Mouse (Mus musculus): ENCODE measurements around the gene Gpr108.
"Not testable (repeated sequence)": the region's sequence is repeated elsewhere in the genome, so short reads cannot be mapped to it uniquely, and the experiment has no call there.

Gpr108 gene

DNA sequence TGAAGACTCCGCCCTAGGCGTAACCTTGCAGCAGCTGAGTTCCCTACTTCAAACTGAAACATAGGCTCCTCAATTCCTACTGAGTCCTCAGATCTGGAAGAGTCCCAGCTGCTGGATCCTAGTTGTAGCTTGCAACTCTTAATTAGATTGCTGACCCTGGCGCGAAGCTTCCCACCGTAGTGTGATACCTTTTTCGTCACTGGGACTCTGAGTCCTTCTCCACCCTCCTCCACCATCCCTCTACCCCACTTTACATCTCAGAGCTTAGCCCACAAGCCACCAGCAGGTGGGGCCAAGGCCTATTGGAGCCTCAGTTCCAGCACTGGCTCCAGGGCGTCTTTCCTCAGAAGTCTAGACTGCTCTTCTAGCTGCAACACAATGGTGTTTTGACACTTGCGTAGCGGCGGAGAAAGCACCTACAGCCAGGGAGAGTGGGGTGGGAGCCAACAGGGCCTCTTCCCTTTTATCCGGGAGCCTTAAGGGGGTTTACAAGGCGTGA is at the start of gene Gpr108:
Gpr108 (minus strand) TSS at position 246 of the 499 bp plus-strand sequence.
- DNase-seq (ENCODE audit: low spot score in 2 of 2) = peak; percentile 88 to 92

DNA sequence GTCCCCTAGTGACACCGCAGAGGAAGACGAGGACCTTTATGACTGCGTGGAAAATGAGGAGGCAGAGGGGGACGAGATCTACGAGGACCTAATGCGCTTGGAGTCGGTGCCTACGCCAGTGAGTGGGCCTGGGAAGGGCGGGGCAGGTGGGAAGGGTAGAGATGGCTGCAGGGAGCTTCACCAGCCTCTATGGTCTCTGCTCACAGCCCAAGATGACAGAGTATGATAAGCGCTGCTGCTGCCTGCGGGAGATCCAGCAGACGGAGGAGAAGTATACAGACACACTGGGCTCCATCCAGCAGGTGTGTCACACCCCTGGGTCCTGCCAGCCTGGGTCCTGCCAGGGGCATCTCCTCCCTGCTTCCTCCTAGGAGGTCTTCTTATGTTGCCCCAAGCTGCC is 48.8 kb upstream of the Gpr108 start:
- no peak for DNase-seq (ENCODE audit: low spot score in 2 of 2)

DNA sequence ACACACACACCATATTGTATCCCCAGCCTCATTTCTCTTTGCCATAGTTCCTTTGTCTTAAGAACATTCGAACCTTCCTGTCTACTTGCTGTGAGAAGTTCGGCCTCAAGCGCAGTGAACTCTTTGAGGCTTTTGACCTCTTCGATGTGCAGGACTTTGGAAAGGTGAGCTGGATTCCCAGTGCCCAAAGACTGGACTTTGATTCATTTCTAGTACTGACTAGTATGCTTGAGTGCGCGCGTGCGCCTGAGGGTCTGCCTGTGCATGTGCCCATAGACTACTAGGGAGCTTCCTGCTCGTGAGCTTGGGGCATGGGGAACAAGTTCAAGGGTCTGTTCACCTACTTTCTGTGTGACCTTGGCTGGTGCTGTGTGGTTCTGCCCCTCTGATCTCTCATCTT is 47.7 kb upstream of the Gpr108 start:
- no peak for DNase-seq (ENCODE audit: low spot score in 2 of 2)

DNA sequence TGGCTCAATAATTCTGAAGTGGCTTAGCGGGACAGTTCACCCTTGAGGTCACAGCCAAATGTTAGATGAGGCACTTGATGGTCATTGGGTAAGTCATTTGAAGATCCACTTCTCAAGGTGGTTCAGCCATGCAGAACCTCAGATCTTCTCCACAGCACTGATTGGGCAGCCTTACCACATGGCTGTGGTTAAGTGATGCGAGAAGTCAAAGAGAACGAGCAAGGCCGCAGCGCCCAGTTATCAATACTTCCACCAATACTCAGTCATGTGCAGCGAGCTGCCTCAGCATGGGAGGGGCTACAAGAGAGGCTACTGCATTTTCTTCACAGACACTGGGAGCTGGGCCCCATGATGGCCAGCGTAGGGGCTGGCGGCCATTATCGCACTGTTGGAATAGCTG is 44.7 kb upstream of the Gpr108 start:
- DNase-seq (ENCODE audit: low spot score in 2 of 2) = no peak

DNA sequence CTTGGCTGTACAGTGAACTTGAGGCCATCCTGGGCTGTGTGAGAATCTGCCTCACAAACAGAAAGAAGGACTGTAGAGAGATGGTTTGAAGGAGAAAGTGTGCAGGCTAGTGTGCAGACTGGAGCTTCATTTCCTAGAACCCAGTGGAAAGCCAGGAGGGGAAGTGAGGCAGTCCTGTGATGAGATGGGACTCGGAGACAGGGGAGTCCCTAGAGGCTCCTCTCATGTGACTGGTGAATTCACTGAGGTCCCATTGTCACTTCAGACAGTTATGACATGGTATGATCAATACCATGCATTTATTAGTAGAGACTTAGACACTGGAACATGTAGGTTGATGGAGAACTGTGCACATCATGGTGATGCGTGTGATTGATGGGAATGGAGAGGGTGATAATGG is 44.1 kb upstream of the Gpr108 start:
- no peak for DNase-seq (ENCODE audit: low spot score in 2 of 2)

DNA sequence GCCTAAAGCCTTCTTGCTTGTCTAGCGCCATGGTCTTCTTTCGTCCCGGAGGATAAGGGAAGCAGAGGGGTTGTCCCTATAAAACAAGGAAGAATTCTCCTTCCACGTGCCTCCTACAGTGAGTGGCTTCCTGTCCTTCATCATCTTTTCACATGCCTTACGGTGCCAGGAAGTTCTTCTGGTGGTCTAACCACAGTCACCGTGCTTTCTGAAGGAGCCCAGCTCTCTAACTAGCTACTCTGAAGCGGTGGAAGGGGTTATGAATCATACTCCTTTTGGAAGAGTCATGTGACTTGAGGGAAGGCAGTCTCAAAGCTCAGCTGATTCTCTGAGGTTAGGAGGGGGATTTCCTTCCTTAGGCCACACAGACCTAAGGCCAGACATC is 42.4 kb upstream of the Gpr108 start:
- no peak for DNase-seq (ENCODE audit: low spot score in 2 of 2)

DNA sequence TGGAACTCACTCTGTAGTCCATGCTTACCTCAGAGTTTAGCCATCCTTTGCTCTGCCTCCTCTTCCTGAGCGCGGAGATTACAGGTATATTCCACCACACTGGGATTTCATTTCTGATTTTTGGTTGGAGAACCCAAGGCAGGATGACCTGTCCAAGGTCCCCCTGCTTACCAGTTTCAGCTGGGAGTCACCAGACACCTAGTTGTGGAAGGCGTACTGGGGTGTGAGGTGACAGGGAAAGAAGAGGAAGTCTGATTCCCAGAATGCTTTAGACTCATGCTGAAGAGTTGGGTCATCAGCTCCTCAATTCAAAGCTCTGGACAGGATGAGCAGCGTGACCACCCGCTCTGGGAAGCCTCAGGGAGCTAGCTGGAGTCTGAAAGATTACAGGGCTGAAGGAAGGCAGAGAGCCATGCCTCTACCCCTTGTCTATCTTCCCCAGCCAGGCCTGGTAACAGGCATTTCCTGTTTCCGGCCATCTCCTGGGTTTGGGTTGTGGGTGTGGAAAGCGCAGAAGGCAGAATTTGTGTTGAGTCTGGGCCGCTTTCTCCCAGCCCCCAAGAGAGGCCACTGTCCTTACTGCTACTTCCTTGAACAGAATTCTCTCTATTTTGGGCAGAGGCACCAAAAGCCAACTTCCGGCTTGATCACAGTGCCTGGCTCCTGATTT is 41.9 kb upstream of the Gpr108 start:
- DNase-seq (ENCODE audit: low spot score in 2 of 2) = no peak

DNA sequence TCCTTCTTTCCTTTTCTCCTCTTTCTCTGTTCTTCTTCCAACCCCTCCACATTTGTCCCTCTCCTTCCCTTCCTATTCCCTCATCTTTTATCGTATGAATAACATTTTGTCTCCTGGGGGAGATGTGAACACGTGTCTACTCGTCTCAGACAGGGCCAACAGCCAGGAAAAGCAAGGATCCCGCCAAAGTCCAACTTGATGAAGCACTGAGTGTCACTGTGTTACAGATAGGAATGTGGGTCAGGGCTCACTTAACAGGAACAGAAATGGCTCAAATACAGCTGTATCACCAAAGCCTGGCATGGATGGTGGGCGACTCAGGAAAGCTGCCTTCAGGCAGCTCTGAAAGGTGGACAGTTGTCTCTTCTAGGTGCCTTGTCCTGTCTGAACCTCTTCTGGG is 41.0 kb upstream of the Gpr108 start:
- DNase-seq (ENCODE audit: low spot score in 2 of 2) = no peak

DNA sequence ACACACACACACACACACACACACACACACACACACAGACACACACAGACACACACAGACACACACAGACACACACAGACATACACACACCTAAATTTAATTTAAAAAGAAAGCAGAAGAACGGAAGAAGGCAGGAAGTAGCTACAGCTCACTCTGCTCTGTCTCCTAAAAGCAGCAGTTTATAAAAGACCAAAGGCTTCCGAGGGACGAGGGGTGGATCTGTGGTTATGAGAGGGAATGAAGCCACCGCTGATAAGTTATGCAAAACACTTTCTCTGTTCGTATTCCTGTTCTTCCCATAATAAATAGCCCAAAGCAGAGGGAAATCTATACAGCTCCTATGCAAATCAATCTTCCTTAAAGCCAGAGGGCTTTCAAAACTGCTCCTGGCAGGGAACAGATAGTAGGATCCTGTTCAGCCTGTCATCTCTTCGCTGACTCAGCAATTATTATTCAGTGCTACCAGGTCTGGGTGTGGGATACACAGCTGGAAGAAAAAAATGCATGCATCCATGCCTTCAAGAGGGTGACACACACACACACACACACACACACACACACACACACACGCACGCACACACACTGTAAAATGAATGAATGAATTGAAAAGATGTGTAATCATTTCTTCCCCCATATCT is 38.6 kb upstream of the Gpr108 start:
- no peak for DNase-seq (ENCODE audit: low spot score in 2 of 2)

DNA sequence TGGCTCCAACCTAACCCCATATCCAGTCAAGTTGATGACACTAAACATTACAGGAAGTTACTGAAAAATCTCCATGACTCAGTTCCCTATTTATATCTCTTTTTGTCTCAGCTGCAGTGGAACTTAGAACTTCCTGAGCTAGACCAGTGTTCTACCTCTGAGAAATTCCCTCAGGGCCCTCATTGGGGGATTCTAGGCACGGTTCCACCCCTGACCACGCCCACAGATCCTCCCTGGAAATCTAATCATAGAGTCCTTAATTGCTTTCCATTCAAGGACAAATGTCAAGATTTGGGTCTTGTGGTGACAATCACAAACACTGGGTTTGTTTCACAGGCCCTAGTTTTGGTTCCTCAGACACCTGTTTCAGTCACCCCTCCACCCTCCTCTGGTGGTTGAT is 36.8 kb upstream of the Gpr108 start:
- no peak for DNase-seq (ENCODE audit: low spot score in 2 of 2)

DNA sequence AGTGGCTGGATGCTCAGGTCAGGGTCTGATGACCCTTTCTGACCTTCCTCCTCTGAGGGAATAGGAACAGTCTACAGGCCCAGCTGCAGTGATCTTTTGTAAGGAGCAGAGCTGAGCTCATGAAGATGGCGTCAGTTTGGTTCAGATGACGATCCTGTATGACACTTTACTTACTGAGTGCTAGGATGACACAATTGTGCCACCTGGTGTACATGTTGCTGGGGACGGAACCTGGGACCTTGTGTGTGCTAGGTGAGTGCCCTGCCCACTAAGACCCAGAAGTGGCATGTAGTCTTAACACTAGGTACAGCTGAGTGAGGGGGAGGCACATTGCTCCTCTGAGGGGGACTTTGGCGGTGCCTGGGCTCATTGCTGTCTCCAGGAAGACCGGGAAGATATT is 35.7 kb upstream of the Gpr108 start:
- DNase-seq (ENCODE audit: low spot score in 2 of 2) = no peak

DNA sequence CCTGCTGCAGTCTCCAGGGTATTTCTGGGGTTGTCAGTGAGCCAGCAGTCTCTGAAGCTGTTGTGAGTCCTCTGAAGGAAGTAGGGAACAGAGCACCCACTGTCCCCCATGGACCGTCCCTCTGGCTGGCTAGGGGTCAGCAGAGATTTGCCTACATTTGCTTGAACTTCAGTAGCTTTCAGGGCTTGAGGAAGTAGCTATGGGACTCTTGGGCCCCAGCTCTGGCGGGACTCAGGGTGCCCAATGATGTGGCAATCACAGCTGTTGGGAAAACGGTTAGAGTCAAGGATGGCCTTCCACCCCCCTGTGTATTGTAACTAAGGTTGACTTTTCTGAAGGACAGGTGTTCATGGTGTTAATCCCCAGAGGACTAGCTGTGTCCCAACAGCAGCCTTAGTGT is 32.2 kb upstream of the Gpr108 start:
- DNase-seq (ENCODE audit: low spot score in 2 of 2) = no peak

DNA sequence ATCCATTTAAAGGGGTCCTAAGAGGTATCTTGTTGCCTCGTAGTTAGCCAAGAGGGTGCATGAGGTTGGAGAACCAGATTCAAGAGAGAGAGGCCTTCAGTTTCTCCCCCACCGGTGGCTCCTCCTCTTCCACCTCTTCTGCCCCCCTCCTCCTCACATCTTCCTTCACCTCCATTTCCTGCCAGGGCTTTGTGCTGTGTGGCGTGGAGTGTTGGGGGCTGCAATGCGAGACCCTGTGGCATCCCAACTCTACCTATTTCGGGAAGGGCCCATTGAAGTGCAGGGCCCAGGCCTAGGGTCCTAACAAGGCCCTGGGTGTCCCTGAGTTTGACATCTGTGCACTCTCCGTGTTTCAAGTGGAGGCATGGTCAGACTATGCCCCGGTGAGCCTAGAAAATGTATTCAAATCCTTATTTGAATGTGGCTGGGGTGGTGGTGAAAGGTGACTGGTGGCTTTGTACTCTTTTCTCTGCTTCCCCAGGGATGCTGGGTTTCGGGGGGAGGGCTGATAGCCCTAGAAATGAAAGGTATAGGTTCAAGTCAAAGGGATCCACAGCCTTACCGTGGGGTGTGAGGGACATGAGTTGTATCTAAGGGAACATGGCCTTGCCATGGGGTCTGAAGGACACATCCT is 31.5 kb upstream of the Gpr108 start:
- DNase-seq (ENCODE audit: low spot score in 2 of 2) = no peak

DNA sequence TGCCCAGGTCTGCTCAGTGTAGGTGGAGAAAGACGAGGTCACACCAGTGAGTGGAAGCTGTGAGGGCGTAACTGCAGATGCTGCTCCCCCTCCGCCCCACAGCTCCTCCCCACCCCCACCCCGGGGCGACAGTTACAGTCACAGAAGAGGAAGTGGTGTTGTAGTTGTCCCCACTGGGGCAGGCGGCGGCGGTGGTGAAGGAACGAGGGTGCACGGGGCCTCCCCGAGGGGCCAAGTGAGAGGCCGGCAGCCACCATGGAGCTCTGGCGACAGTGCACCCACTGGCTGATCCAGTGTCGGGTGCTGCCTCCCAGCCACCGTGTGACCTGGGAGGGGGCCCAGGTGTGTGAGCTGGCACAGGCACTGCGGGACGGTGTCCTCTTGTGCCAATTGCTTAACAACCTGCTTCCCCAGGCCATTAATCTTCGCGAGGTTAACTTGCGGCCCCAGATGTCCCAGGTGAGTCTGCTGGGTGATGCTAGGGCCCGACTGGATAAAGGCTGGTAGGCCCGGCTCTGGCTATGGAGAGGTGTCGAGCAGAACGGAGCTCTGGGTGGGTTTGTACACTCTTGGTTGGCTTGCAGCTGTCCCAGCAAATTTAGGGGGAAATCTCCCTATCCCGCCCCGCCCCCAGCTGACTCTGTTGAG is 30.8 kb upstream of the Gpr108 start, which contains the start of gene Vav1:
Vav1 (plus strand) TSS at position 158 of the 648 bp plus-strand sequence.
- DNase-seq (ENCODE audit: low spot score in 2 of 2) = no peak

DNA sequence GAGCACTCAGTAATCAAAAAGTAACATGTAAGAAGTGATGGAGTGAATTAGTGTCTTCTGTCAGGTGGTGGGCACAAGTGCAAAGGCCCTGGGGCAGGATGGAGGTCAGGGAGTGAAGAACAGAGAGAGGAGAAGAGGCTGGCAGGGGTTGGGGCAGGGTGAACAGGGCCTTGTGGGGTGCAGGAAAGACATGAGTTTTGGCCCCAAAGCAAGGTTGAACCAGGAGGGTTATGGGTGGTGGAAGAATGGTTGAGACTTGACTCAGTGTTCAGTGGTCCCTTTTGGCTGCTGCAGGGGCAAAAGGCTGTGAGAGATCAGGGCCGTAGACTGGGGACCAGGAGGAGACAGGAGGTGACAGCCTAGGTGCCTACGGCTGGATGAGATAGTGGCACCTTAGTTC is 30.3 kb upstream of the Gpr108 start:
- DNase-seq (ENCODE audit: low spot score in 2 of 2) = no peak

DNA sequence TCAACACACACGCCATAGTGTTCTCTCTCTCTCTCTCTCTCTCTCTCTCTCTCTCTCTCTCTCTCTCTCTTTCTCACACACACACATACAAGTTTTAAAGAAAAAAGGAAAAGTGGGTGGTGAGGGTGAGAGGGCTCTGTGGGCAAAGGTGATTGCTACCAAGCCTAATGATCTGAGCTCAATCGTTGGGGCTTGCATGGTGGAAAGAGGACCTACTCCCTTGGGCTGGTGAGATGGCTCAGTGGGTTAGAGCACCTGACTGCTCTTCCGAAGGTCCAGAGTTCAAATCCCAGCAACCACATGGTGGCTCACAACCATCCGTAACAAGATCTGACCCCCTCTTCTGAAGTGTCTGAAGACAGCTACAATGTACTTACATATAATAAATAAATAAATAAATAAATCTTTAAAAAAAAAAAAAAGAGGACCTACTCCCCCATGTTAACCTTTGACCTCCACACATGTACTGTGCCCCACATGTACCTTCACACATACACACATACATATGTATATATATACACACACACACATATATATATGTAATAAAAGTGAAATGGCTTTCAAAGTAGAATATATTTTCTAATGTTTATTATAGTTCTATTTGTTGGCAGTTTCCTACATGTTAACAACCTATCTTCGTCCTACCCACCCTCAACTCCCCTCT is 29.5 kb upstream of the Gpr108 start:
- DNase-seq (ENCODE audit: low spot score in 2 of 2) = not testable (repeated sequence)

DNA sequence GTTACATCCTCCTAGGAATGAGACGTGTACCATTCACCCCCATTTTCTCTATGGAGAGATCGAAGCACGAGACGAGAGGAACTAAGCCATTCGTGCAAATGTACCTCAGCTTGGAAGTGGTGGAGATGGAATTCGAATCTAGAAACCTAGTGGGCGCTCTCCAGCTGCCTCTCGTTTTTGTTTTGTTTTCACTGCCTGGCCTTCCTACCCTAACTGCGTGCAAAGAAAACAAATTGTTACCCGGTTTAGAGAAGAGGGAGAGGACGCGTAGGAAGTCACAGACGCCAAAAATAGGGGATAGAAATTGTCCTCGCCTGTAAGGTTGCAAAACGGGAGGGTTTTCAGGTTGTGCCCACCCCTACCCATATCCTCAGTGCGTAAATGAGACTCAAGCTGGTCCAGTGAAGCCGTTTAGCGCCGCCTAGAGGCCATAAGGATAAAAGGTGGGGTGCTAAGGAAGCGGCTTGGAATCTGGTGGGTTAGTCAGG is 28.4 kb upstream of the Gpr108 start:
- DNase-seq (ENCODE audit: low spot score in 2 of 2) = peak; percentile 73 to 85

DNA sequence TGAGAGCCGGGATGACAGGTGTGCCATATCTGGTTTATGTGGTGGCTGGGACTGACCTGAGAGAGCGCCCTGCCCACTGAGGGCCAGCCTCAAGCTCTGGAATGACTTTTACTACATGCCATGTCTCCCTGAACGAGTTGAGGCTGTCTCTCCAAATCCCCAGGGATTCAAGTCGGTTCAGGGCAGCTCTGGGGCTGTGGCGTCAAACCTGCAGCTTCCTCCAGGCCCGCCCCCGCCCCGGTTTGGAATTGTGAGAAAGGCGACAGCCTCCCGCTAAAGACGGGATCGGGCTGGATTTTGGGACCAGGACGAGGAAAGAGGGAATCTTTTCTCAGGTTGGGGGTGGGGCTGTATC is 27.7 kb upstream of the Gpr108 start:
- no peak for DNase-seq (ENCODE audit: low spot score in 2 of 2)

DNA sequence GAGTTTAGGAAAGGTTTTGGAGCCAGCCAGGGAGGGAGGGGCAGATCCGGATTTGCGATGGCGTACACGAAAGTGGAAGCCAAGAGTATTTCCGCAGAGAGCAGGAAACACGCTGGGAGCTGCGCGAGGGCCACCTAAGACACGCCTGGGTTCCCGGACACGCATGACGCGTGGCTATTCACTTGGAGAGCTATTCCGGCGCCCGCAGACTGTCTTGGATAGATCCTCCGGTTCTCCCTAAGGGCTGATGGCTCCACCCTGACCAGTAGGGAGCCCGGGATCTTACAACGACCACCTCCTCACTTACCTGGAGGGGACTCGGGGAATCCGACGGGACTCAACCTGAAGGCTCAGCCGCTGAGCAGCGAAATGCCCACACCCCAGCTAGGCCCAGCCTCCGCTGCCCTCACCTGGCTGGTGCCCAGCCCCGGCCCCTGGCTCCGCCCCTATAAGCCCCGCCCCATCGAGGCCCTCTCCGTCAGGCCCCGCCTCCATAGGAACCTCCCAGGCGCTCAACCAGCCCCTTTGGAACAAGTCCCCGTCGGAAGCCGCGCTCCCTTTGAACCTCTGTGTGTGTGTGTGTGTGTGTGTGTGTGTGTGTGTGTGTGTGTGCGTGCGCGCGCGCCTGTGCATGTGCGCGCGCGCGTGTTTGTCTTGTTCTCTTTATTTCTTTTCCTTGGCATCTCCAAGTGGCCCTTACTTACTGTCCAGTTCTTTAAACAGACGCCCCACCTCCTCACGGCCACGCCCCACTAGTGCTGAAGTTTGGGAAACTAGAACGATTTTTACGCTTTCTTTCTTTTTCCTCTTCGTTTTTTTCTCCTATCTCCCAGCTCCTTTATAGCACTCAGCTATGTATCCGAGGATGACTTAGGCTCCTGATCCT is 27.1 kb upstream of the Gpr108 start:
- DNase-seq (ENCODE audit: low spot score in 2 of 2) = peak; percentile 49 to 50

DNA sequence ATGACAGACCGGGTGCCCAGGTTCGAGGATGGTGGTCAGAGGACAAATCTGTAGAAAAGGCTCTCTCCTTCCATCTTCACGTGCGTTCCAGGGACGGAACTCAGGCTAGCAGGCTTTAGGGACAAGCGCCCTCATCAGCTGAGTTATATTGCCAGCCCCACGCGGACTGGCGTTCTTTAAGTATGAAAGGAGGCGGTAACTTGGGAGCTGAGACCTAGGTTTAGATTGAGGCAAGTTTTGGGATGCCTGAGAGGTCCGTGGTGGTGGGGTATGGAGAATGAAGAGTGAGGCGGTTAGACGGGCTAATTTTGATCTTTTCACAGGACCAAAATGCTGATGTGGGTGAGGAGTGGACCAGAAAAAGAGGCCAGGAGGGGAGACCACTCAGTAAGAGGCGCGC is 26.4 kb upstream of the Gpr108 start:
- no peak for DNase-seq (ENCODE audit: low spot score in 2 of 2)

DNA sequence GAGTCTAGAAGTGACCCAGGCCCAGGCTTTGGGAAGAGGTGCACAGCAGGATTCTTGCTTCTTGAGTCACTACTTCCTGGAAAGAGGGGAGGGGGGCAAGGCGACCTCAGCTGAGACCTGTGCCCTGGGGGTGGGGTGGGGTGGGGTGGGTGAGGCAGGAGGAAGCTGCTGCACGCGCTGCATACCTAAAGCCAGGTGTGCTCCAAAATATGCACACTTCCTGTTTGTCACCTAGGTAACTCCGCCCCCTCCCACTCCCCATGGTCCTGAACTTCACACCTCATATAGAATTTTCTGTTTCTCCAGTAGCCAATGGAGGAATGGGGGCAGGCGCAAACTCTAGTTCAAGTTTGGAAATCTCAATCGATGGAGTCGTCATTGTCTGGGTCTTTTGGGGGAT is 25.6 kb upstream of the Gpr108 start:
- no peak for DNase-seq (ENCODE audit: low spot score in 2 of 2)
